Mouse (Mus musculus) limb, embryonic 11.5 days (tissue): Measurements from ENCODE around the gene Dlg2. TPM values are rescaled to one million over a fixed set of nuclear protein-coding genes. Genes with fewer than 3 reads are reported as not detected.

Experiments
- ATAC-seq: fragments of 200-750 bp; cut with Nextera tagmentation; 2 replicates; pipeline ENCODE4 v1.8.0; 2017; ENCODE audit warnings: low read depth; ENCODE audit not compliant: insufficient number of reproducible peaks, low FRiP score, low TSS enrichment
- DNase-seq: peaks from one replicate; pipeline ENCODE4 v3.0.0-alpha.2; 2015; ENCODE audit warnings: low spot score
- H3K27ac ChIP-seq: fragments of 300-500 bp; sonication (generic); replicated peaks from 2 replicates; pipeline ENCODE4 v1.5.1; 2014; ENCODE audit warnings: low read depth, mild to moderate bottlenecking, low read length
- H3K27me3 ChIP-seq: fragments of 300-500 bp; sonication (generic); 2 replicates; pipeline ENCODE4 v1.6.1; 2014; ENCODE audit warnings: mild to moderate bottlenecking, low read length, mixed read lengths; ENCODE audit not compliant: control insufficient read depth, insufficient read depth
- H3K36me3 ChIP-seq: fragments of 300-500 bp; sonication (generic); 2 replicates; pipeline ENCODE4 v1.6.1; 2014; ENCODE audit warnings: mild to moderate bottlenecking, low read length, moderate library complexity, mixed read lengths; ENCODE audit not compliant: control insufficient read depth, insufficient read depth
- H3K4me1 ChIP-seq: fragments of 300-500 bp; sonication (generic); 2 replicates; pipeline ENCODE4 v1.6.1; 2014; ENCODE audit warnings: low read length, mixed read lengths; ENCODE audit not compliant: control insufficient read depth, insufficient read depth
- H3K4me2 ChIP-seq: fragments of 300-500 bp; sonication (generic); 2 replicates; pipeline ENCODE4 v1.6.1; 2014; ENCODE audit warnings: low read depth, mild to moderate bottlenecking, moderate library complexity; ENCODE audit not compliant: severe bottlenecking
- H3K4me3 ChIP-seq: fragments of 300-500 bp; sonication (generic); 2 replicates; pipeline ENCODE4 v1.5.1; 2014; ENCODE audit warnings: low read depth, low read length
- H3K9ac ChIP-seq: fragments of 300-500 bp; sonication (generic); 2 replicates; pipeline ENCODE4 v1.6.1; 2014; ENCODE audit warnings: mild to moderate bottlenecking, low read length
- H3K9me3 ChIP-seq: fragments of 300-500 bp; sonication (generic); 2 replicates; pipeline ENCODE4 v1.6.1; 2016; ENCODE audit warnings: low read length; ENCODE audit not compliant: control insufficient read depth
- WGBS: fragments of 180-500 bp; shearing (Covaris S2); extraction: QIAGEN DNeasy Blood & Tissue Kit; methylation state at CpG from one replicate; pipeline ENCODE4 v1.1.7; 2014; 5-methylcytosine and 5-hydroxymethylcytosine counted together
- polyA plus RNA-seq: library from polyadenylated mRNA; unstranded; fragments of >200 nt; fragmentation: Nextera tagmentation; extraction: Ambion mirVana; gene quantifications from 2 replicates; pipeline ENCODE4 v1.2.1, GENCODE M21; 2014

The Dlg2 gene
- polyA plus RNA-seq, 1 experiment from 2014 or later = 1.3 TPM

GRCm38 (mm10) chr7:90444206-90444605, 32.3 kb upstream of the Dlg2 start:
- Histone ChIP-seq H3K4me2 (peak overlapping the region; percentile 73), H3K27ac (no peak overlapping the region), H3K4me1 (no peaks in the 10 kb centered on the region), H3K36me3 (no peaks in the 10 kb centered on the region), H3K4me3 (peak overlapping the region; percentile 99), H3K9ac (peak overlapping the region; percentile 99), H3K9me3 (no peaks in the 10 kb centered on the region), H3K27me3 (no peaks in the 10 kb centered on the region)
- 0% methylated on average over 6 of the region's 6 CpGs for WGBS
- no peak for DNase-seq
- no peak for ATAC-seq

- no peak for ATAC-seq
- H3K36me3 ChIP-seq = no peaks in the 10 kb centered on the region; the same call in 1 of the 2 replicates
- peak overlapping the region; percentile 30; the same call in 1 of the 2 replicates for H3K27ac ChIP-seq
- no peaks in the 10 kb centered on the region for H3K27me3 ChIP-seq
- DNase-seq = no peak
- peak overlapping the region; percentile 79; the same call in 1 of the 2 replicates for H3K9ac ChIP-seq
- 36% methylated on average over 7 of the region's 7 CpGs for WGBS
- peak overlapping the region; percentile 35 for H3K4me2 ChIP-seq
- peak overlapping the region; percentile 63 for H3K4me3 ChIP-seq
- peaks cover 3% of the 10 kb centered on the region; the same call in 1 of the 2 replicates for H3K4me1 ChIP-seq
- H3K9me3 ChIP-seq = no peaks in the 10 kb centered on the region
Measured at GRCm38 (mm10) chr7:90456149-90456844, 20.2 kb upstream of the Dlg2 start.

- ATAC-seq = peak; percentile 95
- peak within 1 kb of the TSS; percentile 30 for H3K27ac ChIP-seq
Measured at GRCm38 (mm10) chr7:90456845-90457468, 19.5 kb upstream of the Dlg2 start, which contains the start of gene Tmem126a. Gene Tmem126a (minus strand): TSS chr7:90457229.

GRCm38 (mm10) chr7:90457517-90457916, 19.0 kb upstream of the Dlg2 start:
- Histone ChIP-seq H3K36me3 (no peaks in the 10 kb centered on the region; the same call in 1 of the 2 replicates), H3K27me3 (no peaks in the 10 kb centered on the region), H3K27ac (peak overlapping the region; percentile 30), H3K9ac (peak overlapping the region; percentile 79), H3K4me1 (peaks cover 3% of the 10 kb centered on the region; the same call in 1 of the 2 replicates), H3K9me3 (no peaks in the 10 kb centered on the region), H3K4me2 (peak overlapping the region; percentile 35), H3K4me3 (peak overlapping the region; percentile 63)
- ATAC-seq (peak; percentile 55; the same call in 1 of the 2 replicates), DNase-seq (peak; percentile 55)
- 18% methylated on average over 10 of the region's 10 CpGs for WGBS

More at GRCm38 (mm10) chr7:90456845-90457468, 19.5 kb upstream of the Dlg2 start, which contains the start of gene Tmem126a:
- WGBS = under 1% methylated on average over 41 of the region's 41 CpGs
- Histone ChIP-seq H3K4me3 (peak within 1 kb of the TSS; percentile 63), H3K4me2 (peak within 1 kb of the TSS; percentile 35), H3K9me3 (no peaks in the 10 kb centered on the region), H3K36me3 (no peaks in the 10 kb centered on the region; the same call in 1 of the 2 replicates), H3K27me3 (no peaks in the 10 kb centered on the region), H3K4me1 (peaks cover 3% of the 10 kb centered on the region; the same call in 1 of the 2 replicates), H3K9ac (peak within 1 kb of the TSS; percentile 79)
- peak; percentile 88 for DNase-seq

- Histone ChIP-seq H3K4me2 (no peak overlapping the region), H3K4me1 (peaks cover 3% of the 10 kb centered on the region; the same call in 1 of the 2 replicates), H3K9ac (no peak overlapping the region), H3K36me3 (no peaks in the 10 kb centered on the region), H3K27me3 (no peaks in the 10 kb centered on the region), H3K9me3 (no peaks in the 10 kb centered on the region), H3K4me3 (no peak overlapping the region), H3K27ac (no peak overlapping the region)
- DNase-seq (no peak), ATAC-seq (no peak)
- 54% methylated on average over 10 of the region's 10 CpGs for WGBS
Measured at GRCm38 (mm10) chr7:90460330-90460729, 16.1 kb upstream of the Dlg2 start.

- H3K9me3 ChIP-seq = no peaks in the 10 kb centered on the region
- H3K4me1 ChIP-seq = peaks cover 3% of the 10 kb centered on the region; the same call in 1 of the 2 replicates
- H3K27ac ChIP-seq = no peak overlapping the region
- no peak for ATAC-seq
- no peaks in the 10 kb centered on the region for H3K27me3 ChIP-seq
- no peak overlapping the region for H3K4me2 ChIP-seq
- WGBS = 19% methylated on average over 14 of the region's 14 CpGs
- DNase-seq = no peak
- no peak overlapping the region for H3K9ac ChIP-seq
- no peak overlapping the region for H3K4me3 ChIP-seq
- no peaks in the 10 kb centered on the region for H3K36me3 ChIP-seq
Measured at GRCm38 (mm10) chr7:90460930-90461329, 15.5 kb upstream of the Dlg2 start.

GRCm38 (mm10) chr7:90461441-90461840, 15.0 kb upstream of the Dlg2 start:
- 90% methylated on average over 5 of the region's 5 CpGs for WGBS
- no peak overlapping the region for H3K4me3 ChIP-seq
- H3K36me3 ChIP-seq = no peaks in the 10 kb centered on the region
- no peaks in the 10 kb centered on the region for H3K4me1 ChIP-seq
- H3K27ac ChIP-seq = no peak overlapping the region
- ATAC-seq = no peak
- no peaks in the 10 kb centered on the region for H3K9me3 ChIP-seq
- DNase-seq = no peak
- no peak overlapping the region for H3K4me2 ChIP-seq
- H3K27me3 ChIP-seq = no peaks in the 10 kb centered on the region
- H3K9ac ChIP-seq = no peak overlapping the region

GRCm38 (mm10) chr7:90473511-90473910, 3.0 kb upstream of the Dlg2 start:
- H3K9me3 ChIP-seq = no peaks in the 10 kb centered on the region
- no peak for ATAC-seq
- no peaks in the 10 kb centered on the region; the same call in 1 of the 2 replicates for H3K27me3 ChIP-seq
- H3K4me1 ChIP-seq = no peaks in the 10 kb centered on the region
- H3K27ac ChIP-seq = no peak overlapping the region
- no peak overlapping the region for H3K9ac ChIP-seq
- 78% methylated on average over 2 of the region's 2 CpGs for WGBS
- H3K4me2 ChIP-seq = no peak overlapping the region
- DNase-seq = no peak
- H3K4me3 ChIP-seq = no peak overlapping the region
- no peaks in the 10 kb centered on the region for H3K36me3 ChIP-seq
